Mouse (Mus musculus) lung, adult 10 weeks (tissue): ENCODE data around the gene Tfap2c. TPM values are rescaled to one million over a fixed set of nuclear protein-coding genes. Genes with fewer than 3 reads are reported as not detected.

ENCODE experiments used
- polyA plus RNA-seq: library from polyadenylated mRNA; stranded (reverse); fragments of 350-450 nt; fragmentation: Illumina TruSeq; extraction: RNeasy Lipid Tissue Mini Kit (QIAGEN cat#74804); gene quantifications from one replicate; pipeline ENCODE4 v1.2.3, GENCODE M21; 2014; ENCODE audit warnings: low read depth, low replicate concordance; ENCODE audit not compliant: insufficient read depth

The Tfap2c gene
- not detected for polyA plus RNA-seq

DNA sequence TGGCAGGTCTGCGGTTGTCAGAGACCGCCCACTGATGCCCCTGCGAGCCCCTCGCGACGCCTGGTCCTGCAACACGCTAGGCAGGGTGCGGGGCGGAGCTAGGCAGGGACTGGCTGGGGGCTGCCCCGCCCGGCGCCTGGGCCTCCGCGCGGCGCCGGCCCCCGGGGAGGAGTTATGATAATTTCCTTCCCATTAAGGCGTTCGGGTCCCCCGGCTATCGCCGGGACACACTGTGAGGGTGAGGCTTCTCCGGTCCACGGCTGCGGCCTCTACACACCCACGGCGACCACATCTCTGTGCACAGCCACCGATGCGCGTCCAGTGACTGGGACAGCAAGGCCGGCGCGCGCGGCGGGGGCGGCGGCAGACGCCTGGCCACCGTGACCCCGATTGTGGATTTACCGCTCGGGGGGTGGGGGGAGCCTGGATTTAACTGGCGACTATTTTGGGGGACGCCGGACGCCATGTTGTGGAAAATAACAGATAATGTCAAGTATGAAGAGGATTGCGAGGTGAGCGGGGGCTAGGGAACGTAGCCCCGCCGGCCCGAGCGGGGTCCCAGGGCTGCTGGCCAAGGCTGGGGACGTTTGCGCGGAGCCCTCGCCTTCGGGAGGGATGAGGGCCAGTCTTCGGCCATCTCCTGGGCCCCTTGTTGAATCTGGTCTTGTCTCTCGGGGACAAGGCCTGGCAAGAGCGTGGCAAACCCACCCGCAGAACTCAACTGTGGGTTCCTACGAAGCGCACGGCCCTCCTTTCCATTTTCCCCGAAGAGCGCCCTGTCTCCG is at the start of gene Tfap2c:
Gene Tfap2c, plus strand, starts transcription at position 223 of the 785 bp plus-strand sequence.

Other genes with a start within 250 kb of the Tfap2c start
- 14.8 TPM for gene Fam210b, start 204.0 kb upstream of the Tfap2c start, polyA plus RNA-seq
- gene Aurka, start 179.1 kb upstream of the Tfap2c start, polyA plus RNA-seq, result 0.81 TPM
- 9.2 TPM for gene Cstf1, start 178.9 kb upstream of the Tfap2c start, polyA plus RNA-seq
- gene Cass4, start 155.8 kb upstream of the Tfap2c start, polyA plus RNA-seq, result 3.8 TPM
- 54.3 TPM for gene Rtf2, start 109.0 kb upstream of the Tfap2c start, polyA plus RNA-seq
- gene Gcnt7, start 91.0 kb upstream of the Tfap2c start, polyA plus RNA-seq, result not detected
- not detected for gene Fam209, start 77.1 kb upstream of the Tfap2c start, polyA plus RNA-seq